Mouse (Mus musculus): Measurements from ENCODE around the gene Zfp975.
"Not testable (repeated sequence)": the region's sequence is repeated elsewhere in the genome, so short reads cannot be mapped to it uniquely, and the experiment has no call there.

Gene Zfp975

DNA sequence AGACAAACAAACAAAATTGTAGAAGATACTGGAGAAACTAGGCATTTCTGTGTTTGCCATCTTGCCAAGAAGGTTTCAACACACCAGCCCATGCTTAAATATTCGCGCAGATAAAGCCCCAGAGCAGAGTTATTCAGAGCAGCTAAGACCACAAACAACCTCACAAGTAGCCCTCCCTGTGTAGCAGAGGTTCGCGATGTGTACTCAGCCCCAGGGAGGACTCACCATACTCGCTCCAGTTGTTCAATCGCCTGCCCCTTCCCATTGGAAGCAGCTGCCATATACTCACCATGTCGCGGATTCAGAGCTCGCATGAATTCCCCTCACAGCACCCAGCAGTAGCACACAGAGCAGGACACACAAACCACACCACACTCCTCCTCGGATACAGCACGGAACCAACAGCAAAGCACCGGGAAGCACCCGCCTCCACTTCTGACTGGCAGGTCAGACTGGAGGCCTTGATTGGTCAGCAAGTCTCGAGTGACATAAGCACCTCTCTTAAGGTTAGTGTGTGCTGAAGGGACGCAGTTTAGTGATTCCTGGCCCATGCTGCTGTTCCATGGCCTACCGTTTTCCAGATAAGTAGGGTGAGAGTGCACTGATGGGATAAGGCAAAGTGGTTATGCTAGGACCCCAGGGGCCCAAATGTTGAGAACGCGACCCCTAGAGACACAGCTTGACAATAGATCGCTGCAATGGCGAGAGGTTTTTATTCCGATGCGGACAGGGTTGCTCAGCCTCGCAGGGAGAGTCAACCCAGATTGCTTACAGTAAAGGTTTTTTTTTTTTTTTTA, at the start of gene Zfp975:
Zfp975 (minus strand) TSS at position 381 of the 797 bp plus-strand sequence.
- in situ Hi-C loops (cut with MboI; ENCODE audit: low pct_unique_long_range_greater_than_20kb in 1 of 2, low sequenced_read_pairs in 2 of 2, unreplicated experiment in 1 of 2) = not testable (repeated sequence)

DNA sequence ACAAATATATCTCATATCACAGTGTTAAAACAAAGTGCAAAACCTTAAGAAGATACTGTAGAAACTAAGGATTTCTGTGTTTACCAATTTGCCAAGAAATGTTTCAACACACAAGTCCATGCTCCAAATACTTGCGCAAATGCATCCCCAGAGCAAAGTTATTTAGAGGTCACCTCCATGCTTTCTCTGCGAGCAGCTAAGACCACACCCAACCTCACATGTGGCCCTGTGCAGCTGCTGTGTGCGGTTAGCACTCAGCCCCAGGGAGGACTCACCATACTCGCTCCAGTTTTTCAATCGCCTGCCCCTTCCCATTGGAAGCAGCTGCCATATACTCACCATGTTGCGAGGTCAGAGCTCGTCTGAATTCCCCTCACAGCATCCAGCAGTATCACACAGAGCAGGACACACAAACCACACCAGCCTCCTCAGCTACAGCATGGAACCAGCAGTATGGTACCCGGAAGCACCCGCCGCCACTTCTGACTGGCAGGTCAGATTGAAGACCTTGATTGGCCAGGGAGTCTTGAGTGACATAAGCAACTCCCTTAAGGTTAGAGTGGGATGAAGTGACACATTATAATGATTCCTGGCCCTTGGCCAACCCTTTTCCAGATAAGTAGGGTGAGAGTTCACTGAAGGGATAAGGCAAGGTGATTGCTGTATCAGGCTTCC, 46.1 kb upstream of the Zfp975 start:
- in situ Hi-C loops (cut with MboI; ENCODE audit: low pct_unique_long_range_greater_than_20kb in 1 of 2, low sequenced_read_pairs in 2 of 2, unreplicated experiment in 1 of 2) = no loop called here

DNA sequence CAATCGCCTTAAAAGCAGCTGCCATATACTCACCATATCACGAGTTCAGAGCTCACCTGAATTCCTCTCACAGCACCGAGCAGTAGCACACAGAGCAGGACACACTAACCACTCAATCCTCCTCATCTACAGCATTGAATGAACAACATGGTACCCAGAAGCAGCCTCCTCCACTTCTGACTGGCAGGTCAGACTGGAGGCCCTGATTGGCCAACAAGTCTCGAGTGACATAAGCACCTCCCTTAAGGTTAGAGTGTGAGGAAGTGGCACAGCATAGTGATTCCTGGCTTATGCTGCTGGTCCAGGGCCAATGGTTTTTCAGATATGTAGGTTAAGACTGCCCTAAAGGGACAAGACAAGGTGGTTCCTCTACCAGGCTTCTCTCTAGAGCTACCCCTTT, 34.4 kb upstream of the Zfp975 start, which contains the start of gene Gm17067:
Gm17067 (minus strand) TSS at position 101 of the 400 bp plus-strand sequence.
- in situ Hi-C loops (cut with MboI; ENCODE audit: low pct_unique_long_range_greater_than_20kb in 1 of 2, low sequenced_read_pairs in 2 of 2, unreplicated experiment in 1 of 2) = not testable (repeated sequence)

- in situ Hi-C loops (cut with MboI; ENCODE audit: low pct_unique_long_range_greater_than_20kb in 1 of 2, low sequenced_read_pairs in 2 of 2, unreplicated experiment in 1 of 2) = not testable (repeated sequence)
These were observed 709 bp upstream of the Zfp975 start for GRCm38 (mm10) chr7:42693251-42693650.

GRCm38 (mm10) chr7:42680081-42680480, 12.5 kb downstream of the Zfp975 start:
- in situ Hi-C loops (cut with MboI; ENCODE audit: low pct_unique_long_range_greater_than_20kb in 1 of 2, low sequenced_read_pairs in 2 of 2, unreplicated experiment in 1 of 2) = not testable (repeated sequence)

- in situ Hi-C loops (cut with MboI; ENCODE audit: low pct_unique_long_range_greater_than_20kb in 1 of 2, low sequenced_read_pairs in 2 of 2, unreplicated experiment in 1 of 2) = not testable (repeated sequence)
These were observed 12.9 kb downstream of the Zfp975 start for GRCm38 (mm10) chr7:42679646-42680045.

DNA sequence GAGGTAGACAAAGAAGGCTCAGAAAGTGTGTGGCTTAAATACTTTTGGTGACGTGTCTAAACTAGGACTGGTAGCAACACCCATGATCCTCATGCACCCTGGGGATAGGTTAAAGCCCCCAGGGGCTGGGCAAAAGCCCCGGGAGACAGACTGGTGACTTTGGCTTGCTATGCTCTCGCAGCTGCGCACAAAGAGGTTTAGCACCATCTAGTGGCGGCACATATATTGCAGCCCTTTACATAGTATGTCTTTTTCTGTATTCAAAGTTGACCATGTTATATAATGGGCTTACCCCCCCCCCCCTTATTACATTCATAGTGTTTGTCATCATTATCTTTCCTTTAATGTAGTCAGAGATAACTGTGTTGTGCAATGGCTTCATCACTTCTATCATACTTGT, 32.4 kb downstream of the Zfp975 start:
- in situ Hi-C loops (cut with MboI; ENCODE audit: low pct_unique_long_range_greater_than_20kb in 1 of 2, low sequenced_read_pairs in 2 of 2, unreplicated experiment in 1 of 2) = not testable (repeated sequence)

DNA sequence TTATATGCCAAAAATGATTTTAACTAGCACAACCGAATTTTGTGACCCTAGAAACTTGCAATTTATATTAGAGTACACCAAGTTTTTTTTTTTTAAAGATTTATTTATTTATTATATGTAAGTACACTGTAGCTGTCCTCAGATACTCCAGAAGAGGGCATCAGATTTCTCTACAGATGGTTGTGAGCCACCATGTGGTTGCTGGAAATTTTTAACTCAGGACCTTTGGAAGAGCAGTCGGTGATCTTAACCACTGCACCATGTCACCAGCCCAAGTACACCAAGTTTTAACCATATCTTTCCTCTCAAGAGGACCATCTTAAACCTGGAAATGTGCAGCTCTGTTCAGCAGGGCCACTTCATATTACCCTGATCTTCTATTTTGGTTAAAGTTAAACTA, 37.3 kb downstream of the Zfp975 start:
- in situ Hi-C loops (cut with MboI; ENCODE audit: low pct_unique_long_range_greater_than_20kb in 1 of 2, low sequenced_read_pairs in 2 of 2, unreplicated experiment in 1 of 2) = not testable (repeated sequence)

GRCm38 (mm10) chr7:42643120-42643620, 49.4 kb downstream of the Zfp975 start:
- in situ Hi-C loops (cut with MboI; ENCODE audit: low pct_unique_long_range_greater_than_20kb in 1 of 2, low sequenced_read_pairs in 2 of 2, unreplicated experiment in 1 of 2) = not testable (repeated sequence)

DNA sequence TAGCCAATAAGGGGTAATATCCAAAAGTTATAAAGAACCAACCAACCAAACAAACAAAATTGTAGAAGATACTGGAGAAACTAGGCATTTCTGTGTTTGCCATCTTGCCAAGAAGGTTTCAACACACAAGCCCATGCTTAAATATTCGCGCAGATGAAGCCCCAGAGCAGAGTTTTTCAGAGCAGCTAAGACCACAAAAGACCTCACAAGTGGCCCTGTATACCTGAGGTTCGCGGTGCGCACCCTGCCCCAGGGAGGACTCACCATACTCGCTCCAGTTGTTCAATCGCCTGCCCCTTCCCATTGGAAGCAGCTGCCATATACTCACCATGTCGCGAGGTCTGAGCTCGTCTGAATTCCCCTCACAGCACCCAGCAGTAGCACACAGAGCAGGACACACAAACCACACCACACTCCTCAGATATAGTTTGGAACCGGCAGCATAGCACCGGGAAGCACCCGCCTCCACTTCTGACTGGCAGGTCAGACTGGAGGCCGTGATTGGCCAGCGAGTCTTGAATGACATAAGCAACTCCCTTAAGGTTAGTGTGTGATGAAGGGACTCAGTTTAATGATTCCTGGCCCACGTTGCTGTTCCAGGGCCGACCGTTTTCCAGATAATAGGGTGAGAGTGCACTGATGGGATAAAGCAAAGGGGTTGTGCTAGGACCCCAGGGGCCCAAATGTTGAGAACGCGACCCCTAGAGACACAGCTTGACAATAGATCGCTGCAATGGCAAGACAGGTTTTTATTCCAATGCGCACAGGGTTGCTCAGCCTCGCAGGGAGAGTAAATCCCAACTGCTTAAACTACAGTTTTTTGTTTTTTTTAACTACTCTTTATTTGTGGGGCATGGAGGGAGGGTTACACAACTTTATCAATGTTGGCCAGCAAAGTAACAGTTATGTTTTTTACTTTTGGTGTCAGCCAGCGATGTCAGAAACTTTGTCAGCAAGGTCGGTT, 50.1 kb downstream of the Zfp975 start, which contains the start of gene Zfp976:
Zfp976 (minus strand) TSS at position 437 of the 964 bp plus-strand sequence.
- in situ Hi-C loops (cut with MboI; ENCODE audit: low pct_unique_long_range_greater_than_20kb in 1 of 2, low sequenced_read_pairs in 2 of 2, unreplicated experiment in 1 of 2) = not testable (repeated sequence)

DNA sequence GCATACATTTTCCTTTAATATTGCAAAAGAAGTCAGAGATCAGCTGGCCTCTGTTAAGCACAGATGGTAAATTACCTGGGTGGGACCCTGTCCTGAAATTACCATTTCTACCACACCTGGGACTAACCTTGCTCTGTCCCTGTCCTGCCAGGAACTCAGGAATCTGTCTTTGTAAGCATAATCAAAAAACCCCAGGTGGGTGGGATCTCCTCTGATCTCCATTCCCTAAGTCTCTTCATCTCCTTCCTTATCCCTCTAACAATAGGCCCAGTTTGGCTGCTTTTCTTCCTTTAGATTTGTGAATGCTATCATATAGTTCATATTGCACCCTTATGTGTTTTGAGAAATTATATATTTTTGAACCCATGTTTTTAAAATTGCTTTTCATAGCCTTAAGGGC, 61.5 kb downstream of the Zfp975 start:
- in situ Hi-C loops (cut with MboI; ENCODE audit: low pct_unique_long_range_greater_than_20kb in 1 of 2, low sequenced_read_pairs in 2 of 2, unreplicated experiment in 1 of 2) = not testable (repeated sequence)
